Mouse (Mus musculus) small intestine, adult 2 months (tissue): Measurements from ENCODE around the gene Hs1bp3.

Source experiments
- CTCF ChIP-seq: fragments of 200-500 bp; IDR thresholded peaks from 2 replicates; pipeline ENCODE4 v1.5.1; 2012; ENCODE audit warnings: low read depth, mild to moderate bottlenecking, control low read depth, inconsistent platforms, low read length, moderate library complexity, mixed read lengths; ENCODE audit not compliant: insufficient replicate concordance, insufficient read length; ENCODE audit errors: extremely low read depth
- POLR2A ChIP-seq: fragments of 200-500 bp; IDR thresholded peaks from 2 replicates; pipeline ENCODE4 v1.6.1; 2012; ENCODE audit warnings: low read depth, mild to moderate bottlenecking, control low read depth, inconsistent platforms, low read length, moderate library complexity

DNA sequence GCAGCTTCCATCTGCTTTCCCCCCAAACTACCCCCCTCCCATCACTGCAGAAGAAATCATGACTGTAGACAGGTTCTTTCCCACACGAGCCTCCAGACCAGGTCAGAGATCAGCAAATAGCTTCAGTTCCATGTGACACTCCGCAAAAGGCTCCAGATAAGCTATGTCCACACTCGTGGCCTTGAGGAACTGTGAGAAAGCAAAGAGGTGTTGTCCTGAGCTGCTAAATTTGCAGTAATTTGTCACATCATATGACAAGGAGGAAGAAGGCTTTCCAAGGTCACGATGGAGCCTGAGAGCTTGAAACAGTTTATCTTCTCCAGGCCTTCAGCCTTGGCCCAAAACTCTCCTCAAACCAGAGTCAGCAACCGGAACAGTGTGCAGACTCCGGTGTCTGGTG is 70.6 kb downstream of the Hs1bp3 start:
- TF ChIP-seq CTCF, result no peak
- no peak for TF ChIP-seq POLR2A
